Mouse (Mus musculus) c-Kit-positive CD71-positive TER-119-positive erythroid progenitor cells, embryonic 14.5 days (primary cell): ENCODE measurements around the gene Ndufs1.

Source experiments
- DNase-seq: peaks from one replicate; pipeline ENCODE4 v3.0.0-alpha.2; 2013; ENCODE audit warnings: low spot score

Gene Ndufs1

DNA sequence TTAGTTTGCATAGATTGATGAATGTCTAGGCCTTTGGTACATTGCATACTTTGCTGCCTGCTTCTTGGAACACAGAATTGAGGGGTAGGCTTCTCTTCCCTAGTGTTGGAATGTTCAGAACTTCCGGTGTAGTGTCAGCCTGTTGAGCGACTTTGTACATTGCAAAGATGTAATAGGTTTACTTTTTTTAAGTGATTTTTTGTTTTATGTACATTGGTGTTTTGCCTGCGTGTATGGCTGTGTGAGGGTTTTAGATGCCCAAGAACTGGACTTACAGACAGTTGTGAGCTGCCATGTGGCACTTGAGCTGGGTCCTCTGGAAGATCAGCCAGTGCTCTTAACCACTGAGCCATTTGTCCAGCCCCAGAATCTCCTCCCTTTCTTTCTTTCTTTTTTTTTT is 61.1 kb downstream of the Ndufs1 start:
- DNase-seq, result peak; percentile 27

DNA sequence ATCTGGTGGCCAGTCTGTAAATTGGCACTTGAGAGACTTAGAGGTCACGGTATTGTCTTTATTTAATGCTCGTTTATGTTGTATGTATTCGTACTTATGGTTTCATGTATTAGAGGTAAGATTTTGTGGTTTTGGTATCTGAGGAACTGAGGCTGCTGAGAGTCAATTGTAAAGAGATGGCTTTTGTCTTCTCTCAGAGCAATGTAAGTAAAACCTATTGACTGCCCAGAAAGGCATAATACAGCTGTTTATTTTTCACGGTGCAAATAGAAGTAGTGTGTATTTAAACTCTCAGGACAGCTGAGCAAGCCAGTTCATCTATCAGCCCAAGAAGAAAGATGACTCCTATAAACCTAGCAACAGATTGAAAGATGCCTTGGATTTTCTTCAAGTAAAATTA is 61.5 kb downstream of the Ndufs1 start:
- DNase-seq, result peak; percentile 30

DNA sequence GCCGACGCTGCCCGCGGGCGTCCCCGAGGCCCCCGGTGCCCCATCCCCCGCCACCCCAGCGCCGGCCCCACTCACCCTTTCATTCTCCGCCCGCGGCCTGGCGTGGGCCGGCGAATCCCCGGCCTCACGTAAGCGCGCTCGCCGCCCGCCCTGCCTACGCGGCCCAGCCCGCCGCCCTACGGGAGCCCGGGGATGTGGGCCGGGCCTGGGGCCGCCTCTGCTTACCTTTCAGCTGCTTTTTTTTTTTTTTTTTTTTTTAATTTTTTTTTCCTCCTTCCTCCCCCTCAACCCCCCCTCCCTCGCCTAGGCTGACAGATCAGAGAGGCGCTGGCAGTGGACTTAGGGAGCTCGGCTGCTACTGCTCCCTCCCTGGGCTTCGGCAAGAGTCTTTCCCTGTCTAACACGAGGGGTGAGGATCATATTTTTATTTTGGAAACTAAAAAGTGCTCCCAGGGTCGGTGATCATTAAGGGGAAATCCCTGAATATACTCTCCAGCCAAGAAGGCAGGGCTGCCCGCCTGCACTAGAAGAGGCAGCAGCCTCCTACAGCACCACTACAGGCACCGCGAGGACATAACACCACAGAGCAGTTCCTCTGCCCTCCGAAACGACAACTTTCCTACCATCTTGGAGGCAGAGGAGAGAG is 62.4 kb downstream of the Ndufs1 start, which contains the start of gene Ino80d:
Gene Ino80d, minus strand, starts transcription at position 532 of the 646 bp plus-strand sequence.
- DNase-seq, result peak; percentile 74

DNA sequence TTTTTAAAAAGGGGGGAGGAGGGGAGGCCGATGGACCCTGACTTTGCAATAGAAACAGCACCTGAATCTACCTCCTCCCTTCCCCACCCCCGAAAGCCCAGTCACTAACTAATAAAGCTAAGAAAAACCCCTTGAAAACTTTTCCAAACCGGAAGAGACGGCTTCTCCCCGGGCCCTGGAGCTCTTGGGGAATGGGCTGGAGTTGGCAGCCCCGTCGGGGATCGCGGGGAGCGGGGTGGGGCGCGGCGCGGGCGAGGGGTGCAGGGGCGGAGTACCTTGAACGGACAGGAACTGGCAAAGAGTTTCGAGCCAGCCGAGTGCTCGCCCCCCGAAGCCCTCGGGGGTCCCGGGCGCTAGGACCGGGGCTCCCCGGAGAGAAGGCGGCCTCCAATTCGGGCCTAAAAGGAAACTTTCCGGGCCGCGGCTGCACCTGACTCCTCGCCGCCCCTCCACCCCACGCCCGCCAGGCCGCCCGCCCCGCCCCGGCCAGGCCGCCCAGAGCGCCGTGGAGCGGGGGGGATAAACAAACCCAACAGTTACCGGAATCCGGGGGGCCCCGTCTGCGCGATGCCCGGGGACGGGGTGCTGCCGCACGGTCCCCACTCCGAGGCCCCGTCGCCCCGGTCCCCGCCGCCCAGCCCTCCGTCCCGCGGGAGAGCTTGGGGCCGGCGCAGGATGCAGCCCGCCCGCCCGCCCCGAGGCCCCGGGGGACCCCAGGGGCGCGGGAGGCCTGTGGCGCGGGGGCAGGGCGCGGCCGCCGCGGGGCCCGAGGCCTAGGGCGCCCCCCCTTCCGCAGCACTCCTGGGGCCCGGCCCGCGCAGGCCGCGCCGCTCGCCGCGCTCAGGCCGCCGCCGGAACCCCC is 63.1 kb downstream of the Ndufs1 start:
- DNase-seq, result peak; percentile 45

DNA sequence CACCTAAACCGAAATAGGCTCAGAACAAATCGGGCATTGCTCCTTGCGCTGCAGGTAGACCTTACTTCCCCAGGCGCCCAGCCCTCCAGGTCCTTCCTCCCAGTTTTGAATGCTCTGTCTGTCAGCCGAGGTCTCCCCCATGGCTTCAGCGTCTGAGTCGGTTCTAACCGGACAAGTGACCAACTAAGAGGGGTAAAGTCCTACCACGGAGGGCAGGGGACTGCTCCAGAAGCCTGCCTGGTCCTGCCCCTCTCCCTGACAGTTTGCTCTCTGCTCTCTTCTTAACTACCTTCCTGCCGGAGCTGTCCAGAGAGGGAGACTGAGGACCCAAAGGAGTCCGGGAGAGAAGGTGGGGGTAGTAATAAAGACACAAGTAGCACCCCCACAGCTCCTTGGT is 63.8 kb downstream of the Ndufs1 start:
- DNase-seq, result peak; percentile 38

DNA sequence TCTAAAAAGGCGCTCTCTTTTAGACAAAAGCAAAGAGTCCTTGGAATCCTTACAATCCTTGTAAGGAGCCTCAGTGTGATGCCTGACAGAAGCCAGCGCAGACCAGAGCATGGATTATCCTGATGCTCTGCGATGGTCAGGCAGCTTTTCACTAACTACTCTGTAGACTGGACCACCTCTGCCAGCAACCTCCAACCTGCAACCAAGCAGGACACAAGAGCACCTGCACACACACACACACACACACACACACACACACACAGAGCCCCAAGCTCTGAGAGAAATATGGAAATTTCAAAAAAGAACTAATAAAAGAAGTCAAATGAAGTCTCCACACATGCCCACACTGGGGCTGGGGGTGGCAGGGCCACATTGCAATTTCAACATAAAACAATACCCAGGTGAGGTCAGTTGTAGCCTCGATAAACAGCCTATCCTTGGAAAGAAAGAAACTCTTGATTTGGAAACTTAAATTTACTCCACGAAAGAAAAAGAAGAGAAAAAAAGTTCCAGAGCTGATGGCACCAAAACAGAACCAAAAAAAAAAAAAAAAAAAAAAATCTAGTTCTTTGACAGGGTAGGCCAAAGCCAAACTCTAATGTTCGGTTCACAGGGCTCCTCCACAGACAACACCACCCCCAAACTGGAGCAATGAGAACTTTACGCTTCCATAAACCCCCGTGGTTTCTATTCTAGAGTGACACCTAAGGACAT is 64.3 kb downstream of the Ndufs1 start:
- no peak for DNase-seq

DNA sequence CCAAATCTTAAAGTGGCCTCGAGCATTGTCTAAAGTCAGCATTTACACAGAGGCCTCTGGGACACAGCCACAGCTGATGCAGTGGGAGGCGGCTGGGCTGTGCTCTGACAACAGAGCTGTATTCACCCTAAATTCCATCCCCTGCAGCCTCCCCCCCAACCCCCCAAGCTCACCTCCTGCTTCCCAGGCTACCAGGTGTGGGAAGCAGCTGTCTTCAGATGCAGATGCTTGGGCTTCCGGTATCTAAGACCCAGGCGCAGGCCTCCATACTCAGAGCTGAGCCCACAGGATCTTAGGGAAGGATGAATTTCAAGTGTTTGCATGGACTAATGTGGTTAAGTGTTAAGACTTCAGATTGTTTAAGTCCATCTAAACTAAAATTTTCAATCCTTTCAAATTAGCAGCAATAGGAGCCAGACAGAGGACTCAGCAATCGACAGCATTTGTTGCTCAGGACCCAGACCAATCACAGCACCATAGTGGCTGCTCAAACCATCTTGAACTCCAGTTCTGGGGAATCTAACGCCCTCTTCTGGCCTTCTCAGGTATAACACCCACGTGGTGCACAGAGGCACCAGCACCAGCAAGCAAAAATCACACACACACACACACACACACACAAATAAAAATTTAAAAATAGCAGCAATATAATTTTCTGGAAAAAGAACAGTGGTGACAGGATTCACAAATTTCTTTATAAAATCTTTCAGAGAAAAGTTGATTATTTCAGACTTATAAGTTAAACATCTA is 65.9 kb downstream of the Ndufs1 start:
- DNase-seq, result peak; percentile 56

DNA sequence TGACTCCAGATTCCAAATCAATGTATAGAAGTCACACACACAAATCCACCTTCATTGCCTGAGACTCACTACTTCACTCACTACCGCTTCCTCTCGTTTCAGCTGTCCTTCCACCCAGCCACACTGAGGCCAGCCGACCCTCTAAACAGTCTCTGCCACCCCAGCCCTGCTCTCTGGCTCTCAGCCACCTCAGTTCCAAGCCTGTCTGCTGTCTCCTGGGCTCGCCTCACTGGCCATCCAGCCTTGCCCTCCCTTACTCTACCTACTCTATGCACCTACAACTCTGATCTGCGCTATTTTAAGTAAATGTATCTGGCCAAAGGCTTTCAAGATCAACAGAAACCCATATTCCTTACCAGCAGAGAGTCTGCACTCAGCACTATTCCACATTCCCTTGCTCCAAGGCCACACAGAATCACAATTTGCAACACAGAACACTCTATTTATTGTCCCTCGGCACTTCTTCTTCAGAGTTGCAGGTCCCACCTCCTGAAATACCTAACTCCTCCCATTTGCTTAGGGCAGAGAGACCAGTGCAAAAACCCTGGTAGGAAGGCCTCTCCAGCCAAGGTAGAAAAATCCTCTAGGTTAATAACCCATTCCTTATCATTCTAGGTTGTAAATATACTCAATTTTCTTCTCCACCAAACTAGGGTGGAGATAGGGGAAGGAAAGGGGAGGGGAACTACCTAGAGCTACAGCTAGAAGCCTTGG is 68.9 kb downstream of the Ndufs1 start:
- no peak for DNase-seq

DNA sequence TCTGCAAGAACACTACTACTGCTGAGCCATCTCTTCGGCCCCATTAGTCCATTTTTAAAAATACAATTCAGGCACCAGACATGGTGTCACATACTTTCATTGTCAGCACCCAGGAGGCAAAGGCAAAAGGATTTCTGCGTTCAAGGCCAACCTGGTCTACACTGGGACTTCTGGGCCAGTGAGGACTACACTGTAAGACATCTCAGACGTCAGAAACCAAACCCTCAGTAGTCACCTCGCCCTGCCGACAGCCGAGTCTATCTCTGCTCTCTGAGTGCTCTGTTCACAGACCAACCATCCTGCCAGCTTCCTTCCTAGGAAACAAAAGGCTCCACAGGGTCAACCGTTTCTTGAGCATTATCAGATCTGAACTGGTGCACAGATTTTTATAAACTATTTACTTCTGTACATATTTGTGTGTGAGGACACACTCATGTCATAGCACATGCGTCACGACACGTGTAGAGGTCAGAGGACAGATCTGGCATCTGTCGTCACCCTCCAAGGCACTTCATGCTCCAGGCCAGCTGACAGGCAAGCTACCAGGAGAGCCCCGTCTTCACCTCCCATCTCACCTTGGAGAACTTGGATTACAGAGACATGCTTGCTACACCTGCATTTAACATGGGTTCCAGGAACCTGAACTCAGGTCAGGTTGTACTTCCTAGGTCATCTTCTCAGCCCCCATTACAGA is 73.7 kb downstream of the Ndufs1 start:
- DNase-seq, result no peak

DNA sequence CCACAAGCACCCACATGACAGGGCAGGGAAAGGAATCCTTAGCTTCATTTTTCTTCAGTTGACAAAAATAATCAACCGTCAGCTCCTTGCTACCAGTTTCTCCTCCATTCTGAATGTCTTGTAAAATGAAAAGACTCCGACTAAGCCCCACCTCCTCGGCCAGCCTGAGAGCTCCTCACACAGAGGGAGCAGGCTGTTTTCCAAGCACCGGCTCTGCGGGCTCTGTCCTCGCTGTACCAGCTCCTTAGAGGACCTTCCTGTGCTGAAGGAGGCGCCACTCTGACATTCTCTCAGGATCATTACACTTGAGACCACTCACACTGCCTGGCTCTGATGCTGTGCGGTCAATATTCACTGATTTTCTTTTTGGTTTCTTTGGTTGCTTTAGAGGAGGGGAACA is 76.4 kb downstream of the Ndufs1 start:
- no peak for DNase-seq

DNA sequence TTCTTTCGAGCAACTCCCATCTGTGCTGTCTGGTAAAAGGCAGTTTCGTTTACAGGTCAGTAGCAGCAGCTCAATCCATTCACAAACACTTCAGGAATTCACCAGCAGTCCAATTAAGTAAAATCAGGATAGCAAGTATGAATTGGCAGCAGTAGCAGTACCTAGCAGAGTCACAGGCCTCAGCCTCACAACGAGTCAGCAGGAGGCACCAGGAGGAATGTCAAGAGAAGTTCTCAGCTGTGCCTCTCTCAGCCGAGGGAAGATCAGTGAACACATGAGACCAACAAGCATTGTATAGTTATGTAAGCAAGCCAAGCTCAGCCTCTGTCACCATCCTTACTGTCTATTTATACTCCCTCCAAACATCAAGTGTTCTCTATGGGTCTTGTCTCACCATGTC is 77.8 kb downstream of the Ndufs1 start:
- no peak for DNase-seq

DNA sequence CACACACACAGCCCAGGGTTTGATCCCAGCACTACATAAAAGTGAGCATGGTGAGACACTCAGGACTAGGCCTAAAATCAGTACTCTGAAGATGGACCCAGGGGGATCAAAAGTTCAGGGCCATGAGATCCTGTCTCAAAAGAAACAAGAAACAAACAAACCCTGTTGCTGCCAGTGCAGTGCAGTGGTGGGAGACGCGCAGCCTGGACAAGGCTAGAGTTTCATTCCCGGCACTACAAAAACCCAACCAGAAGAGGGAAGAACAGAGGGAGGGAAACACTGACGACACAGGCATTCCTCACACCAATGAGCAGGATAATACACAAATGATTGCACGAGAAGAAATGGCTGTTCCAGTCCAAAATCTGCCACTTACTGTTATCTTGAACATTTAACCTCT is 80.6 kb downstream of the Ndufs1 start:
- DNase-seq, result no peak
